Mouse (Mus musculus) ES-Bruce4 (cell line): Measurements from ENCODE around the gene Zmym5. TPM values are rescaled to one million over a fixed set of nuclear protein-coding genes. Genes with fewer than 3 reads are reported as not detected.
"Not testable (repeated sequence)": the region's sequence is repeated elsewhere in the genome, so short reads cannot be mapped to it uniquely, and the experiment has no call there.

Experiments used
- H3K27ac ChIP-seq: 2 replicates; pipeline ENCODE4 v1.5.1; 2012; ENCODE audit warnings: low read length, inconsistent platforms; ENCODE audit not compliant: insufficient read depth
- H3K27me3 ChIP-seq: 2 replicates; pipeline ENCODE4 v1.6.1; 2012; ENCODE audit warnings: mild to moderate bottlenecking, low read length, inconsistent platforms; ENCODE audit not compliant: control insufficient read depth, poor library complexity, insufficient read depth, severe bottlenecking
- H3K36me3 ChIP-seq: 2 replicates; pipeline ENCODE4 v1.6.1; 2012; ENCODE audit warnings: inconsistent platforms, mild to moderate bottlenecking, low read length, moderate library complexity; ENCODE audit not compliant: control insufficient read depth, poor library complexity, insufficient read depth, severe bottlenecking
- H3K4me1 ChIP-seq: one replicate; pipeline ENCODE4 v1.8.1; 2011; ENCODE audit warnings: low read length; ENCODE audit not compliant: control insufficient read depth, insufficient read depth
- H3K4me3 ChIP-seq: 2 replicates; pipeline ENCODE4 v1.5.1; 2011; ENCODE audit warnings: low read depth, mild to moderate bottlenecking, low read length
- H3K9ac ChIP-seq: 2 replicates; pipeline ENCODE4 v1.6.1; 2012; ENCODE audit warnings: low read depth, mild to moderate bottlenecking, inconsistent platforms; ENCODE audit not compliant: poor library complexity, severe bottlenecking
- H3K9me3 ChIP-seq: replicated peaks from 2 replicates; pipeline ENCODE4 v1.6.1; 2012; ENCODE audit warnings: mild to moderate bottlenecking, low read length, inconsistent platforms; ENCODE audit not compliant: control insufficient read depth, poor library complexity, insufficient read depth, severe bottlenecking
- CTCF ChIP-seq: IDR thresholded peaks from one replicate; pipeline ENCODE4 v1.8.1; 2011; ENCODE audit warnings: low read depth, low read length
- EP300 ChIP-seq: IDR thresholded peaks from 2 replicates; pipeline ENCODE4 v1.6.1; 2011; ENCODE audit warnings: low read depth, low read length; ENCODE audit not compliant: insufficient read depth
- POLR2A ChIP-seq: IDR thresholded peaks from one replicate; pipeline ENCODE4 v1.8.1; 2011; ENCODE audit warnings: low read length; ENCODE audit not compliant: insufficient read depth
- polyA plus RNA-seq: library from polyadenylated mRNA; stranded (reverse); fragments of >200 nt; gene quantifications from 2 replicates; pipeline ENCODE4 v1.2.4, GENCODE M21; 2011; ENCODE audit warnings: low read depth; ENCODE audit not compliant: missing spikeins, insufficient read depth, insufficient read length

The Zmym5 gene
- 41.9 and 43.8 TPM in 2 replicates for polyA plus RNA-seq

- not testable (repeated sequence) for H3K9me3 ChIP-seq
Measured at GRCm38 (mm10) chr14:56811701-56812339, at the start of gene Zmym5. TSS of gene Zmym5 (minus strand) at chr14:56811716.

GRCm38 (mm10) chr14:56849681-56850080 lies 38.2 kb upstream of the Zmym5 start:
- Histone ChIP-seq H3K4me3 (no peak overlapping the region), H3K4me1 (peaks cover 1% of the 10 kb centered on the region), H3K27me3 (no peaks in the 10 kb centered on the region), H3K9me3 (peaks cover 11% of the 10 kb centered on the region; the same call in 1 of the 2 replicates), H3K36me3 (no peaks in the 10 kb centered on the region), H3K27ac (no peak overlapping the region), H3K9ac (no peak overlapping the region)
- TF ChIP-seq EP300 = no peak
- no peak for TF ChIP-seq POLR2A
- no peak for TF ChIP-seq CTCF

More at GRCm38 (mm10) chr14:56811701-56812339, at the start of gene Zmym5:
- not testable (repeated sequence) for H3K36me3 ChIP-seq, H3K27me3 ChIP-seq, H3K4me1 ChIP-seq
- peak within 1 kb of the TSS; percentile 100 for H3K9ac ChIP-seq
- H3K4me3 ChIP-seq = peak within 1 kb of the TSS; percentile 96
- peak within 1 kb of the TSS; percentile 25; the same call in 1 of the 2 replicates for H3K27ac ChIP-seq

- H3K9ac ChIP-seq = no peak overlapping the region
- no peaks in the 10 kb centered on the region for H3K36me3 ChIP-seq
- 0 out of 2 replicates have a peak, but pooled peaks cover 2% of the 10 kb centered on the region for H3K9me3 ChIP-seq
- H3K4me3 ChIP-seq = no peak overlapping the region
- H3K27me3 ChIP-seq = no peaks in the 10 kb centered on the region
- no peak for TF ChIP-seq POLR2A
- TF ChIP-seq CTCF = no peak
- TF ChIP-seq EP300 = 0 out of 2 replicates have a peak, but pooled peaks have one; percentile 14
- H3K27ac ChIP-seq = no peak overlapping the region
- peaks cover 1% of the 10 kb centered on the region for H3K4me1 ChIP-seq
Measured at GRCm38 (mm10) chr14:56848322-56848721, 36.8 kb upstream of the Zmym5 start.

- H3K27me3 ChIP-seq = no peaks in the 10 kb centered on the region
- H3K36me3 ChIP-seq = no peaks in the 10 kb centered on the region
- no peak overlapping the region for H3K9ac ChIP-seq
- H3K27ac ChIP-seq = no peak overlapping the region
- TF ChIP-seq CTCF (no peak), POLR2A (no peak), EP300 (no peak)
- H3K4me1 ChIP-seq = peaks cover 1% of the 10 kb centered on the region
- no peak overlapping the region for H3K4me3 ChIP-seq
- no peaks in the 10 kb centered on the region for H3K9me3 ChIP-seq
Measured at GRCm38 (mm10) chr14:56844507-56844906, 33.0 kb upstream of the Zmym5 start.

GRCm38 (mm10) chr14:56844033-56844432 lies 32.5 kb upstream of the Zmym5 start:
- H3K27me3 ChIP-seq = no peaks in the 10 kb centered on the region
- H3K27ac ChIP-seq = no peak overlapping the region
- H3K9me3 ChIP-seq = no peaks in the 10 kb centered on the region
- TF ChIP-seq POLR2A (no peak), CTCF (no peak)
- no peak overlapping the region for H3K9ac ChIP-seq
- no peak overlapping the region for H3K4me3 ChIP-seq
- H3K4me1 ChIP-seq = peaks cover 1% of the 10 kb centered on the region
- H3K36me3 ChIP-seq = no peaks in the 10 kb centered on the region

GRCm38 (mm10) chr14:56834576-56834975 lies 23.1 kb upstream of the Zmym5 start:
- not testable (repeated sequence) for H3K4me1 ChIP-seq, H3K27me3 ChIP-seq, H3K9ac ChIP-seq, H3K36me3 ChIP-seq, H3K4me3 ChIP-seq
- Histone ChIP-seq H3K9me3 (peaks cover 30% of the 10 kb centered on the region), H3K27ac (peak overlapping the region; percentile 85)

- H3K4me1 ChIP-seq, H3K9ac ChIP-seq, H3K4me3 ChIP-seq, H3K27ac ChIP-seq, H3K36me3 ChIP-seq, H3K27me3 ChIP-seq: not testable (repeated sequence)
- H3K9me3 ChIP-seq = peaks cover 36% of the 10 kb centered on the region
Measured at GRCm38 (mm10) chr14:56833211-56833610, 21.7 kb upstream of the Zmym5 start.
